Mouse (Mus musculus) stomach, adult 2 months (tissue): ENCODE data around the gene Elmo1. TPM values are rescaled to one million over a fixed set of nuclear protein-coding genes. Genes with fewer than 3 reads are reported as not detected.

Experiments
- polyA plus RNA-seq: library from polyadenylated mRNA; depleted of rRNA; stranded (reverse); fragments of >200 nt; gene quantifications from 2 replicates; pipeline ENCODE4 v1.2.3, GENCODE M21; 2012; rRNA removed

Gene Elmo1
- 5.3 and 6.2 TPM in 2 replicates for polyA plus RNA-seq

GRCm38 (mm10) chr13:20090133-20090710, at the start of gene Elmo1:
Elmo1 (plus strand) TSS chr13:20090596.

